Mouse (Mus musculus) liver, adult (tissue): ENCODE data around the gene Nrxn2.

Experiments
- GATA4 ChIP-seq: IDR thresholded peaks from 2 replicates; pipeline ENCODE4 v1.6.1; 2014; ENCODE audit warnings: mild to moderate bottlenecking, low read length; ENCODE audit not compliant: insufficient replicate concordance

Nrxn2 gene

GRCm38 (mm10) chr19:6536201-6536600 is 117.7 kb downstream of the Nrxn2 start:
- no peak for TF ChIP-seq GATA4

GRCm38 (mm10) chr19:6536696-6537095 is 118.2 kb downstream of the Nrxn2 start:
- no peak for TF ChIP-seq GATA4

- TF ChIP-seq GATA4 = peak; percentile 52; the same call in 1 of the 2 replicates
These were observed 119.0 kb downstream of the Nrxn2 start for GRCm38 (mm10) chr19:6537526-6537925.

GRCm38 (mm10) chr19:6538546-6538945 is 120.0 kb downstream of the Nrxn2 start:
- TF ChIP-seq GATA4 = no peak

- TF ChIP-seq GATA4 = no peak
These were observed 121.1 kb downstream of the Nrxn2 start for GRCm38 (mm10) chr19:6539592-6539991.

- TF ChIP-seq GATA4 = no peak
These were observed 121.7 kb downstream of the Nrxn2 start for GRCm38 (mm10) chr19:6540191-6540590.

- TF ChIP-seq GATA4 = no peak
These were observed 123.0 kb downstream of the Nrxn2 start for GRCm38 (mm10) chr19:6541521-6541920.

- no peak for TF ChIP-seq GATA4
These were observed 124.0 kb downstream of the Nrxn2 start, which contains the start of gene Slc22a12 for GRCm38 (mm10) chr19:6542367-6543034. Gene Slc22a12 (minus strand): TSS chr19:6543032.

- no peak for TF ChIP-seq GATA4
These were observed 124.5 kb downstream of the Nrxn2 start for GRCm38 (mm10) chr19:6543035-6543383.

GRCm38 (mm10) chr19:6543518-6543917 is 125.0 kb downstream of the Nrxn2 start:
- TF ChIP-seq GATA4 = no peak

- no peak for TF ChIP-seq GATA4
These were observed 126.2 kb downstream of the Nrxn2 start for GRCm38 (mm10) chr19:6544712-6545111.

GRCm38 (mm10) chr19:6545481-6545880 is 127.0 kb downstream of the Nrxn2 start:
- TF ChIP-seq GATA4 = no peak

GRCm38 (mm10) chr19:6546096-6546495 is 127.6 kb downstream of the Nrxn2 start:
- TF ChIP-seq GATA4 = no peak

- TF ChIP-seq GATA4 = no peak
These were observed 129.3 kb downstream of the Nrxn2 start for GRCm38 (mm10) chr19:6547801-6548200.

GRCm38 (mm10) chr19:6548431-6549410 is 130.2 kb downstream of the Nrxn2 start:
- no peak for TF ChIP-seq GATA4

- TF ChIP-seq GATA4 = no peak
These were observed 131.0 kb downstream of the Nrxn2 start for GRCm38 (mm10) chr19:6549566-6549965.
